Comparison of ENCODE assay signal across 8 mouse cellular contexts in the genomic region with DNA sequence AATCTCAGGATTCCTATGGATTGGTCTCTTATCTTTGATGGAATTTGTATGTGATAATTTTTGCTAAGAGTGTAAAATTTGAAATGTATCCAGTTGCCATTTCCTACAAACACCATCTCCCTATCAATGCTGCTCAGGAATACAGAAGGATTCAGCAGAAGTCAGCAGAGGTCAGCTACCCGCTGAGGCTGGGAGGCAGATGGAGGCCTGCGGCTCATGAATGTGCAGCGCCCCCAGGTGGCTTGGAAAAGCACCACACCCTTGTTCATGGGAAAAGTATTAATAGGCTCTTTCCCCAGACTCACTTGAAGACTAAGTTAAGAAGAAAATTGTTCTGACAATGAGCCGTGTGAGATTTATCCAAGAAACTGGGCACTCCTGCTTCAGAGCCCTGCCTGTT.
DNase-seq lines count a peak whose midpoint lies in the region; ATAC-seq lines count a peak whose summit lies in the region.

No protein-coding gene starts in this region.

- WGBS in forebrain, embryonic 14.5 days: 31% methylated on average over 4 of the region's 4 CpGs
- 33% methylated on average over 4 of the region's 4 CpGs for WGBS in forebrain, embryonic 10.5 days
- 29% methylated on average over 4 of the region's 4 CpGs for WGBS in liver, embryonic 12.5 days (ENCODE audit: insufficient replicate concordance)

- no peak overlapping the region for H3K4me2 ChIP-seq in forebrain, embryonic 14.5 days (ENCODE audit: low read length)
- H3K4me2 ChIP-seq in liver, embryonic 12.5 days: no peak overlapping the region

- ATAC-seq in forebrain, embryonic 14.5 days: no peak
- ATAC-seq in liver, embryonic 12.5 days: no peak

- no peak overlapping the region for H3K27ac ChIP-seq in forebrain, embryonic 14.5 days (ENCODE audit: low read depth, low read length)
- H3K27ac ChIP-seq in forebrain, embryonic 10.5 days: no peak overlapping the region
- no peak overlapping the region for H3K27ac ChIP-seq in liver, embryonic 12.5 days

- no peak overlapping the region for H3K4me3 ChIP-seq in forebrain, embryonic 14.5 days (ENCODE audit: low read depth, low read length)
- no peak overlapping the region for H3K4me3 ChIP-seq in forebrain, embryonic 10.5 days
- H3K4me3 ChIP-seq in liver, embryonic 12.5 days: no peak overlapping the region

- H3K4me1 ChIP-seq in forebrain, embryonic 14.5 days (ENCODE audit: control insufficient read depth, insufficient read depth, low read length): no peaks in the 10 kb centered on the region
- no peaks in the 10 kb centered on the region for H3K4me1 ChIP-seq in forebrain, embryonic 10.5 days
- H3K4me1 ChIP-seq in liver, embryonic 12.5 days: no peaks in the 10 kb centered on the region

- DNase-seq in forebrain, embryonic 14.5 days (ENCODE audit: low spot score): peak; percentile 10
- no peak for DNase-seq in forebrain, embryonic 10.5 days (ENCODE audit: extremely low spot score, low spot score)
- DNase-seq in liver (peak; percentile 4), R1 (ENCODE audit: low read depth, low spot score) (peak; percentile 13)
- DNase-seq in lung, postnatal 25 days (ENCODE audit: low spot score): peak; percentile 14
- DNase-seq in gastrocnemius, postnatal 36 days: no peak
- DNase-seq in gastrocnemius, postnatal 14 days: no peak

- H3K9me3 ChIP-seq in forebrain, embryonic 14.5 days (replicated peaks; ENCODE audit: control insufficient read depth, low read length): no peaks in the 10 kb centered on the region
- no peaks in the 10 kb centered on the region for H3K9me3 ChIP-seq in forebrain, embryonic 10.5 days
- H3K9me3 ChIP-seq in liver, embryonic 12.5 days (replicated peaks): no peaks in the 10 kb centered on the region

- intact Hi-C loops in gastrocnemius, postnatal 36 days (cut with DNase I): no loop called here
- intact Hi-C loops in gastrocnemius, postnatal 14 days (cut with DNase I; ENCODE audit: low total_unique reads): no loop called here

- H3K36me3 ChIP-seq in forebrain, embryonic 14.5 days (ENCODE audit: control insufficient read depth, insufficient read depth, low read length): no peaks in the 10 kb centered on the region
- no peaks in the 10 kb centered on the region for H3K36me3 ChIP-seq in forebrain, embryonic 10.5 days (replicated peaks)
- no peaks in the 10 kb centered on the region for H3K36me3 ChIP-seq in liver, embryonic 12.5 days

- no peak overlapping the region for H3K9ac ChIP-seq in forebrain, embryonic 14.5 days (ENCODE audit: low read length)
- H3K9ac ChIP-seq in liver, embryonic 12.5 days: no peak overlapping the region

- H3K27me3 ChIP-seq in forebrain, embryonic 14.5 days (replicated peaks; ENCODE audit: control insufficient read depth, insufficient read depth, low read length): no peaks in the 10 kb centered on the region
- no peaks in the 10 kb centered on the region for H3K27me3 ChIP-seq in forebrain, embryonic 10.5 days (ENCODE audit: poor library complexity, severe bottlenecking)
- no peaks in the 10 kb centered on the region for H3K27me3 ChIP-seq in liver, embryonic 12.5 days (replicated peaks)

Comparison
In these comparisons a context has a peak if more than half of its experiments do, and no peak if none do; other contexts are left out.
1. DNase-seq: peak in forebrain, embryonic 14.5 days (single experiment), liver (single experiment), R1 (single experiment) and lung, postnatal 25 days (single experiment); none in forebrain, embryonic 10.5 days (single experiment), gastrocnemius, postnatal 36 days (0 of 2) and gastrocnemius, postnatal 14 days (single experiment).